Mouse (Mus musculus): ENCODE data around the gene Arid1b.

DNA sequence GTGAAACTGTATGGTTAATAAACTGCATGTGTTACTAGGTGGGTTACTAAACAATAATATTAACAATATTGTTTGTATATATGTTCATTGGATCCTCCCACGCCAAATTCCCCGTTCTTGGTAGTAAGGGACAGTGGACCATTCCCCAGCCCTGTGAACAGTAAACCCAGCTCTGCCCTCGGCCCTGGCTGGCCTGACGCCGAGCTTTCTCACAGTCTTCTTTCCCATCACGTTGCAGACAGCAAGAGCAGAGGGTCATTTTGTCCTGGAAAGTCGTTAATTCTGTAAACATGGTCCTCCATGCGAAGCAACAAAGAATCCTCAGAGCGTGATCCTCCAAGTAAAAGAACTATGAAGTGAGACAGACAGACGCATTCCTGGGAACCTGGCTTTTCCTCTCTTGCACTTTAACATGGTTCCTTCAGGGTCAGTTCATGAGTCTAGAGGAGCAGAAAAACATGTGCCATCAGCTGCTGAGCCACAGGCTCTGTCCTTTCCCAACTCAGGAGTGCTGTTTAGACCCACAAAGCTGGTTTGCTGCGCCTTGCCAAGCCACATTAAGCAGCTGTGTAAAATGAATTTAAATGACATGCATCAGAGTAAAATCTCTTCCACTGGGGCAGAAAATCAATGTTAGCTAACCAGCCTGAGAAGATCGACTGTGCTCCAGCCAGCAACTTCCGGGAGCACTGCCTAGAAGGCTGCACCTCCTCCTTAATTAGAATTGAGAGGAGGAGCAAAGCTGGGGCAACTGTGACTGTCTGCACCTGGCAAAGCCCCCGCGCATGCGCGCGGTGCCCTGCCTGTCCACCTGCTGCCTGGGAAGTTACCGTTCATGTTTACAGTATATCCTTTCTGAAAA lies 301.2 kb downstream of the Arid1b start:
- no peak for TF ChIP-seq CTCF (IDR thresholded peaks at IDR 0.05; ENCODE audit: control insufficient read depth, insufficient read depth, insufficient read length)
- TF ChIP-seq USF1 (IDR thresholded peaks at IDR 0.05; ENCODE audit: low read depth) = no peak
- no peak for TF ChIP-seq MYOD1 (IDR thresholded peaks at IDR 0.05; ENCODE audit: control insufficient read depth, insufficient read length, low read depth)
- no peak for TF ChIP-seq MYOG (IDR thresholded peaks at IDR 0.05; ENCODE audit: control insufficient read depth, extremely low read depth, insufficient read length)
- TF ChIP-seq CEBPB (IDR thresholded peaks at IDR 0.05; ENCODE audit: low read depth) = no peak
- TF ChIP-seq MAX (IDR thresholded peaks at IDR 0.05) = no peak
